Mouse (Mus musculus): ENCODE measurements around the gene Shisa3.

Shisa3 gene

DNA sequence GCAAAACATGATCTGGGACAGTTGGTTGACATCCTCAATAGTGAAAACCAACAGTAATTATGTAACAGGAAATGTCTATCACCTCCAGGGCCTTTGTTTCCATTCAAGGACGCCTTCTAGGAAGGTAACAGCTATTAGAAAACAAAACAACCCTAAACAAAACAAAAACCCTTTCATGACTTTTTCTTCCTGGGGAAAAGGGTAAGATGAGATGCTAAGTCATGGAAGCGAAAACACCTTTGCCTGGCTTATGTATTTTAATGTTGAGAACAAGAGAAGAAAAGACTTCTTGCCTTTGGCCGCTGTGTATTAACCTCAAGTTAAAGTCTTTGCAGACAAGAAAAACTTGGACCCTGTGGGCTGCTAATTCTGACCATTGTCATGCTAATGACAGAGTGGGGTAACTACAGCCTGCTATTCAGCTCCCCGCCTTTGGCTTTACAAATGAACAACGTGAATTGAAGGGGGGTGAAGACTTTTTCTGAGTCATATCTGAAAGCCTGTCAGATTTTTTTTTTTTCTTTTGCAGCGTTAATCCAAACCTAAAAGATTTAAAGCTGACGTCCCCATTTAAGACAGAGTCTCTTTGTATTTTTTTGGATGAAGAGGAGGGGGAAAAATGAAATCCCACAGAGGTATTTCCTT lies 25.6 kb downstream of the Shisa3 start:
- no peak for DNase-seq (ENCODE audit: low read depth, low spot score)

DNA sequence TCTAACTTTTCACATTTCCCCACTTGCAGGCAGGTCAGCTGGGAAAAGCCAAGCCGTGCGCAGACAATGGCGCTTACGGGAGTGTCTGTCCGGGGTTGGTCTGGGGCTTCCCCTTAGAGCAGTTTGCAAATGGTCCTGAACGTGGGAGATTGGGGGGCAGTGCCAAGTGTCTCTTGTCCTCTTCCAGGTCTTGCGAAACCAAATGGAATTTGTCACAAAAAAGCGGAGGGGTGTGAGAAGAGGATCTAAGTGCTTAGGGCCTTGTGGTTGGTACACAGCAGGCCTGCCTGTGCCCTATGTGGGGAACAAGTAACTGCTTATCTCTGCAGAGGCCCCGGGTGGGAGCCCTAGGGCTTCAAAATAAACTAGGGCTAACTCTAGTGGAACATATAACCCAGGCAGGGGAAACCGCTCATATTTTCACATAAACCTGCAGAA lies 26.2 kb downstream of the Shisa3 start:
- DNase-seq (ENCODE audit: low read depth, low spot score) = no peak

DNA sequence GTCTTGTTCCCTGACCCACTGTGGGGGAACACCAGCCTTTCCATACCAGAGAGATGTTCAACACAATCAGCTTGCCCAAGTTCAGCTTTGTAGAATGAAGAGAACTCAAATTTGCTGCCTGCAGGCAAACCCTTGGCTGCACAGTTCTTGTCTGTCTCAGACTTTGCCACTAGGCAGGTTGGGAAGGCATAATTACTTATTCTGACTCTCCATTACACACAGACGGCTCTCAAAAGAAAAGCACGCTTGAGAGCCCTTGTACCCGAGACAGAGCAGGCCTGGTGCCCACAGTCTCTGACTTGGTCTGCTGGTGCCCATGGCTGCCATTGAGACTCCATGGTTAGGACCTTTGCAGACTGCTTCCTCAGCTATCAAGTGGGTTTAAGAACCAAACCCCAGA lies 26.7 kb downstream of the Shisa3 start:
- no peak for DNase-seq (ENCODE audit: low read depth, low spot score)

DNA sequence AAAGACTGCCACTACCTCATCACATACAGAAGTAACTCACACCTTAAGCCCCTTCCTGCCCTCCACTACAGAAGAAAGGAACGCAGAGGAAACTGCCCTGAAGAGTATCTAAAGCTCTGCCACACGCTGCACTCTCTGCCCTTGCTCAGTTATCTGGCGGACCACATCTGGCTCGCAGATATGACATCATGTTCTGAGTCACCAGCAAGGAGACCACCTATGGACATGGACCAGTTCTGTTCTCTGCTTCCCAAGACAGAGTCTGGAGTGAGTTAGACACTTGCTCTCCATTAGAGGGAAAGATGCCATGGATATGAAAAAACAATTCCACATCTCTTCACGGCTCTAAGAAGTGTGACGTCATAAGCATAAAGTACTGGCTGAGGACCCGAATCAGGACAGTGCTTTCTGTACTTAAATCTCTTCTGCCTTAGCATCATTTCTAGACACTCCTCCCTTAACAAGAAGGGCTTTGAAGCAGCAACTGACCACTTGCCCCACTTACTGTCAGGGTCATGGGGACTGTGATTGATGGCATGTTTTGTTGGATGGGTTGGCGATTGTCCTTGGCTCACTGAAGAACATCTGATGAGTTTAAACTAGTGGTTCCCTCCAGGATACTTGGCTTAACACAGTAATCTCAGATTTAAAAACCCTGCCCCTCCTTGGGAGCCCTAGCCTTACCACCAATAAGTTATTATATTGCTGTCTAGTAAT lies 33.1 kb downstream of the Shisa3 start:
- no peak for DNase-seq (ENCODE audit: low read depth, low spot score)

DNA sequence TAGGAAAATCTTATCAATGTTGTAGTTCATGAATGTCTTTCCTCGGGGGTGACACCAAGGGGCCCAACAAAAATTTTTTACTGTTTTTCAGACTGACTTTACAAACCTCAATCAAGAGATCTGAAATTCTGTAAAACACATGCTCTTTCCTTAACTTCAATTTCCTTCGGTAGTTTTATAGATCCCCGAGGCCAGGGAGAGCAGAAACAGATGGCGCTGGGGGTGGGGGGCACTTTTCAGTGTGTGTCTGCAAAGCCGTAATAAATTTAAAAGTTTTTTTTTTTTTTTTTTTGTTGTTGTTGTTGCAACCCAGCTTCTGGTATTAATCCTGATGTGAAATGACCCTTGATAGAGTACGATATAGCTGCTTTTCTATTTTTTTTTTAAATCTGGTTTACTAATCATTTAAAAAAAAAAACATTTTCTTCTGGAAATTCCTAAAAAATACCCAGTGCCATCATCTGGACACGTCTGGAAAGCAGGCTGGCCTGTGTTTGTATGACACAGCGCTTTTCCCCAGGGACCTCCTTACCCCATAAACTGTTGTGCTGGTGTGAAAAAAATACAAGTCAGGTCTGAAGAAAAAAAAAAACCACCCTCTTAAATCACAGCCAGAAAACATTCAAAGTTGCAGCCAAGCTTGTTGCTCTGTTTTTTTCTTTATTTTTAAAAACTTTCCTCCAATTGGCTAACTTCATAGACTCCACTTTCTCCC lies 33.9 kb downstream of the Shisa3 start:
- DNase-seq (ENCODE audit: low read depth, low spot score) = no peak

DNA sequence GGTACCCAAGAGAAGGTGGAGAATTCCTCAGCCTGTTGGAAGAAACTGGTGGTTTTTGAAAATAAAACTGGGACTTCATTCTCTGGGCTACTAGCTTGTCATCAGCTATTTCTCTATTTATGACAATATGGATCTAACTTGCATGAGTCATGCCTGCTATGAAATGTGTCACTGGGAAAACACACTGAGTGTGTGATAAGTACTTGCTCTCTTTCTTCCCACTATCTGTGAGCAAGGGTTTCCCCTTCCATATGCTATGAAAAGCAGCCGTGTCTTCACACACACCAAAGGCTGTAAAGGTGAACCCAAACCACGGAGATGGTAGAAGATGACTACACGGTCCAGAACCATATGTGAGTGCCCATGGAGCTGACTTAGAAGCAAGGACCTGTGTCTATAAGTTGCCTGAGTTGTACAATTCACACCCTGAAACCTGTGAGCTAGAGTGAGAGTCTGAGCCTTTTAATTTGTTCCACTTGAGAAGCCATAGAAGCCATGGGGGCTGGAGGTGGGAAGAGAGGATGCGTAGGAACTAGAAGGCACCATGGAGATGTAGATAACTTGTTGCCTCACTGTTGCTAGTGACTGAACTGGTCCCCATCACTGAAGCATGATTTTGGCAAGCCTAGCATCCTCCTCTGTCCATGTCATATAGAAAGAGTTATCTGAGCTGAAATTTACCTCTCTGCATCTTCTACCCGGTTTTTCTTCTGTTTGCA lies 36.0 kb downstream of the Shisa3 start:
- no peak for DNase-seq (ENCODE audit: low read depth, low spot score)

DNA sequence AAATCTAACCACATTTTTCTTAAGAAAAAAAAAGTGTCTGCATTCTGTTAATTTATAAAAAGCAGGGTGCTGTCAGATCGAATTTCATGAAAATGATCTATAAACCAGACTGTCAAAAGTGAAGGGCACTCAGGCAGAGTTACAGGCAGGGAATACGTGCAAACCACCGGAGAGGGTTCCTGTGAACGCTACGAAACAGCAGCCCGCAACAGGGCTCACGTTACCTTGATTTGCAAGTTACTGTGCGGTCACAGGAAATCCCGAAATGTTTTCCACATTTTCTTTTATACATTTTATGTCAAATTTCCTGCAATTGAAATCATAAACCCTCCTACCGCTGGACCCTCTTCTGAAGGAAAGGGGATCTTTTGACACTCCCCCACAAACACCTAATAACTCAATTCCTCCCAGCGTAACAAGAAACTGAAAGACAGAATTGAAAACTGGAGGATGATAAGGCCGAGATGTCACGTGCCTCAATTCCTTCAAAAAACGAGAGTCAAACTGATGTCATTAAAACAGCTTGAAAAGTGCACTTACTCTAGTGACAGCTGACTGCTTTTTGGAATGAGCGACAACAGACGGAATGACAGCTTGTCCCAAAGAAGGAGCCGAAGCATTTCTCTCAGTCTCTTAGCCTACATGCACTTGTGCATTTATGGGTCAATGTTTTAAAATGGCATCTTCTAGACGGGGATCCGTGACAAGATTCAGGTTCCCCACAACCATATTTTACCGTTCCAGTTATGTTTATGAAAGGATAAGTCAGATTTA lies 39.3 kb downstream of the Shisa3 start:
- DNase-seq (ENCODE audit: low read depth, low spot score) = no peak

DNA sequence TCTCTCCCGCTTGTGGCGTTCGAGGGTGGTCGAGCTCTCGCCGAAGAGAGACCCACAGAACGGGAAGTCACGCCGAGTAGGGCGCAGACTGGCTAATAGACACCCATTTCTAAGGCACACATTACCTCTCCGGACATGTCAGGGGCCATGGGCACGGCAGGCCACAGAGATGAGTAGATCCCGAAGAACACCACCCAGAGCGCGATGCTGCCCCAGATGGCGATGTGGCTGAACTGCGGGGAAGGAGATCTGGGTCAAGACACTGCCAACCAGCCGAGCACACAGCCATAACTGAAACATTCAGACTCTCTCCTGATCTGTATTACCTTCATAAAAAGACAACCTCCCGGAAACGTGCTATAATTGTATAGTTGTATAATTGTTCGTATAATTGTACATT lies 39.9 kb downstream of the Shisa3 start:
- no peak for DNase-seq (ENCODE audit: low read depth, low spot score)

DNA sequence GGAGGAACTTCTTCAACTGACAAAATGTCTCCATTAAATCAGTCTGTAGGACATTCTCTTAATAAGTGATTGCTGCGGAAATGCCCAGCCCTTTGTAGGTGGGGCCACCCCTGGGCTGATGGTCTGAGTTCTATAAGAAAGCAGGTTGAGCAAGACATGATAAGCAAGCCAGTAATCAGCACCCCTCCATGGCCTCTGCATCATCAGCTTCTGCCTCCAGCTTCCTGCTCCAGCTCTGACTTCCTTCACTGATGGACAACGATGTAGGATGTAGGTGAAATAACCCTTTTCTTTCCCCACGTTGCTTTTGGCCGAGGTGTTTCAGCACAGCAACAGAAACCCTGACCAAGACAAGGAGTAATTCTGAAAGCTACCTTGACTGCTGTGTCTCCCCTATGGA lies 41.5 kb downstream of the Shisa3 start:
- no peak for DNase-seq (ENCODE audit: low read depth, low spot score)

DNA sequence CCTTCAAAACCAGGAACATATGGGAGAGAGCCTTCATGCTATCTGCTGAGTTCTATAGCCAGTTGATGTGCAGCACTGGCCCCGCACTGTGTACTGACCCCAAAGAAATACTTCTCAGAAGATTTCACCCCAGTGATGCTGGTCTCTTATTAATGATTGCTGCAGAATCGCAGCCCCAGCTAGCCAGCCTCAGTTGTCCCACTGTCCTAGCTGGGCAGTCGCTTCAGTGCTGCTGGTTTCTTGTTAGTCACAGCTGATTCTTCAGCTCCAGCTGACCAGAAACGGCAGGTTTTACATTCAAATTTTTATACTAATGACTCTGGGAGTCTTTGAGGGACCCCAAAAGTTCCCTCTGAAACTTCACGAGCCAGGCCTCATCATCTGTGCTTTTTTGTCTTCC lies 42.3 kb downstream of the Shisa3 start:
- DNase-seq (ENCODE audit: low read depth, low spot score) = no peak

DNA sequence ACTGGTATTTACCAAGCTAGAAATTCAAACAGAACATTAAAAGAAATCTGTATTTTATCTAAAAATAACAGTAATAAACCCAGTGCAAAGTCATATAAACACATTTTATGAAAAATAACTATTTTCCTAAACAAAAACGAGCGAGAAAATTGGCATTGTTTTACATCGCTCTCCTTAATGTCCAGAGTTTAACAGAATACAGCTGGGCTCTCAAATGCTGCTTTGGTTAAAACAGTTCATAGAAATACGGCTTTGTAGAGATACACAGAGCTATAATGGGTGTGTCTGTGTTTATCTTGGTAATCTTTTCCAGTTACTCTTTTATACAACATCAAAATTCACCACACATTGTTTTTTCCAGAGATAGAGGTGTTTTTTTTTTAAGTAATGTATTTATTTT lies 44.8 kb downstream of the Shisa3 start:
- no peak for DNase-seq (ENCODE audit: low read depth, low spot score)

DNA sequence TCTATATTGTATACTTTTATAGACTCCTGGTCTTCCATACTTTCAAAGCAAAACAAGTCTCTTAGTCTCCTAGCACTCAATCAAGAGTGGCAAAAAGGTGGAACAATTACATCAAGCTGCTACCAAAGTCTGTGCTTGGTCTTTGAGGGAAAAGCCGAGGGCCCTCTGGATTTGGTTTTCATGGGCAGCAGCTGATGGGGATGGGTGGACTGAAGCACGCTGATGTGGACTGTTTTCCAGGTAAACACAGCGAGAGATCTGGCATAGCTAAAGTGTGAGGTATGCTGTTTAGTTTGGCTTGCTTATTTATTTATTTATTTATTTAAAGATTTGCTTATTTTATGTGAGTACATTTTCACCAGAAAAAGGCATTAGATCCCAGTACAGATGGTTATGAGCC lies 45.9 kb downstream of the Shisa3 start:
- no peak for DNase-seq (ENCODE audit: low read depth, low spot score)

DNA sequence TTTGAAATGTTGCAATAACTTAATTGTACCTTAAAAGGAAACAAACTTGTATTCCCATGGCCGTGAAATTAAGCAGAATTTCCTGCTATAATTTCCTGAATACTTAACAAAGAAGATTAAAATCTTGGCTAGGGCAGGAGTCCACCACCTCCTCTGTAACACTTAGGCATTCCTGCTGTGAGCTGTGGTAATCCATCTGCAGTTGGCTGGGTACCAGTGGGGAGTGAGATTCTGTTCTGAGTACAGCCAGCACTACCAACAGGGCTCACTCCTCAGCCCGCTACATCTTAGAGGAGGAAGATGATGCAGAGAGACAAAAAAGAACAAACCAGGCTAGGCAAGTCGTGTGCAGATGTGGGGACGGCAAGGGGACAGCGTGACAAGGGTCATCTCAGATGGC lies 46.9 kb downstream of the Shisa3 start:
- no peak for DNase-seq (ENCODE audit: low read depth, low spot score)

DNA sequence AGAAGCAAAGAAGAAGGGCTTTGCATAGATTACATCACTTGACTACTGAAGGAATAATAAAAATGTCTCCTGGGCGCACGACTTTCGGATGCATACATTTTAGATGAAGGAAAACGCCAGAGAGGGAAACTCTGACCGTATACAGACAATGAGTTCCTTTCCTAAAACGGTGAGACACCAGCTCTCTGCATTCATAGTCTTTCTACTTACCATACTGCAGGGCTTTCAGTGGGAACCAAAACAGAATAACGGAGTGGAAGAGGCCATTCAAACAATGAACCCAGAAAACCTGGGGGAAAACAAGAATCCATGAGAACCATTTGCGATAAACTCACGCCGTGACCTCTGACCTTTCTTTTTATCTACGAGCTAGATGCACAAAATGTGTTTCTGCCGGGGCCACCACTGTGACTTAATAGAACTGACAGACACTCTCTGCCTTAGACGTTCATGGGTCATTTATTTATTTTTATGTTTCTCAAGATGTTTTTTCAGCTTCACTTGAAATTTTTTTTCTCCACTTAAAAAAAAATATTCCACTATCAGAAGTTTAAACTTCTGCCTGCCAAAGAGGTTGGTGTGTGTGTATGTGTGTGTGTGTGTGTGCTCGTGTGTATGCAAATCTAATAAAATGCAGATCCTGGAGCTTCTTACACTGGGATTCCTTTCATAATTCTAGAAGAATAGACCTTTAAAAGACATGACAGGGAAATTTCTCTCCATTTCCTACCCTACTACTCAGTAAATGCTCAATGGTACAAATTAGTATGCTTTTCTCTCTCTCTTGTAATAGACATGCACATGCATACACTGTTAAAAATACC lies 48.2 kb downstream of the Shisa3 start:
- no peak for DNase-seq (ENCODE audit: low read depth, low spot score)

DNA sequence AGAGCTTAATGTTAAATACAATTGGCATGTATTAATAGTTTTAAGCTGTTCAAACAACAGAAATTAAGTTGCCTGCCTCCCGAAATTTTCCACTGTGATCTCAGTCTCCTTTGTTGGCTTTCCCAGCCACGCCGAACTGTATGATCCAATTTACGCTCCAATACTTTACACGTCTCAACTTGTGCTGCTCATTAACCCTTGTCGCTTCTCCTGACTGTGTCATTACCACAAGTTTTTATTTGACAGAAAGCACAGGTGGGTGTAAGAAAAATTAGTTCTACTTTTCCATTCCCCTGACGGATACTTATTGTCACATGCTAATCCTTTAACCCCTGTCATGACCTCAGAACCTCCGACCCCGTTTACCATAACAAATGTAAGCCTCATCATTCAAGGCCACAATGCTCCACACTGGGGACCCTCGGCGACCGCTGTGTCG lies 49.2 kb downstream of the Shisa3 start:
- DNase-seq (ENCODE audit: low read depth, low spot score) = no peak

DNA sequence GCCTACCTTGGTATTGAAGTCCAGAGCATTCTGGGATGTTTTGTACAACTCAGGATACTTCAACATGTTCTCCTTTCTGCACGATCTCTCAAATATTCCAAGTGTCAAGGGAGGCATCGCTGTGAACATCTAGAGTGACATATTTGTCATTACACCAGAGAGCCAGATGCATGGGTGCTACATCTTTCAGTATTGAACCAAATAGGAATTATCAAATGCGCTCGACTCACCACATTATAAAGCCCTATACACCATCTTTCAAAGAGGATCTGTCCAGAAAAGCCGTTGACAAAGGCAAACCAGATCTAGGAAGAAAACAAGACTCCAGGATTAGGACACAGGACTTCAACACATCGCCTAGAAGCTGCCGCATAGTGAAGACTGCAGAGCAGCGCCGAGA lies 52.2 kb downstream of the Shisa3 start:
- DNase-seq (ENCODE audit: low read depth, low spot score) = no peak

DNA sequence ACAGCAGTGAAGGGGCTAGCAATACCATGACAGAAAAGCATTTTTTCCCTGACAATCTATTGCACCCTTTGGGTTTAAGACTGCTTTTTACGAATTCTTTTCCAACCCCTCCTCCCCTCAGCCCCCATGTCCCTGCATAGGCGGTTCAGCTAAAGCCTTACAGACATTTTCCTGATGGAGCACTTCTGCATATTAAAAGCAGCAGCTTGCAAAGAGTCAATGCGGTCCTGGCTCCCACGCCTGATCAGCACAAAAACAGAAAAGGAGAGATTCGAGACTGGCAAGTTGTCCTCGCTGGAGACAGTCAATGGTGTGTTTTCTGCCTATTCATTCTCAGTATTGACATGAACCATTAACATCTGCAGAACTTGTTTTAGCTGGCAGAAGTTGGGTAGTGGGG lies 55.0 kb downstream of the Shisa3 start:
- no peak for DNase-seq (ENCODE audit: low read depth, low spot score)

DNA sequence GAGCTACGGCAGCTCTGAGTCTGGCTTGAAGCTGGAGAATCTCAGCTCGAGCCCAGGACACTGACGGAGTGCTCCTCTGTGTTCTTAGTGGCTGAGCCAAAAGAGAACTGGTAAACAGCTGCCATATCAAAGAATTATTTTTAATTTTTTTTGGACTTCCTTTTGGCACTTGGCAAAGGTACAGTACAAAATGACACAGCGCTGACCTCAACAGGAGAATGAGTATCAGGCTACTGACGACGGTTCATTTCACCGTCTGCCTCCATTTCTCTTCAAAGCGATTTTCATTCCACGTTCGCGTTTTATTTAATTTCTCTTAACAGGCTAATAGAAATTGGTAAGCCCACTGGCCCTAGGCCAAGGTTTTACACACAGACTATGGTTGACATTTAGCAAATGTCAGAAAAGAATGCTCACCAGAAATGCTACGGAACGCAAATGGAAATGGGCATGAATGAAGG lies 61.8 kb downstream of the Shisa3 start:
- DNase-seq (ENCODE audit: low read depth, low spot score) = no peak

DNA sequence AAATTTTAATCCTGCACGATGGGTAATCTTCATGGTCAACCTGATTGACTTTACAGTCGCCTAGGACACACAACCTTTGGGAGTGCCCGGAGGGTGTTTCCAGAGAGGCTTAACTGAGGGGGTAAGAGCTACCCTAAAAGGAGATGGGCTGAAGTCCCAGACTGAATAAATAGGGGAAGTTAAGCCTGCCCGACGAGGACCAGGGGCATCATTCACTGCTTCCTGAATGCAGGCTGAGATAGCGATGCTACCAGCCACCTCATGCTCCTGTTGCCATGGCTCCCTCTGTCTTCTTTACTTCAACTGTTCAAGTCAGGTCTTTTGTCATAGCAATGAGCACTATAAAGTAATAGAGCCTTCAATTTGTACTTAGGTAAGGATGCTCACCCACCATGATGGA lies 62.5 kb downstream of the Shisa3 start:
- DNase-seq (ENCODE audit: low read depth, low spot score) = no peak

DNA sequence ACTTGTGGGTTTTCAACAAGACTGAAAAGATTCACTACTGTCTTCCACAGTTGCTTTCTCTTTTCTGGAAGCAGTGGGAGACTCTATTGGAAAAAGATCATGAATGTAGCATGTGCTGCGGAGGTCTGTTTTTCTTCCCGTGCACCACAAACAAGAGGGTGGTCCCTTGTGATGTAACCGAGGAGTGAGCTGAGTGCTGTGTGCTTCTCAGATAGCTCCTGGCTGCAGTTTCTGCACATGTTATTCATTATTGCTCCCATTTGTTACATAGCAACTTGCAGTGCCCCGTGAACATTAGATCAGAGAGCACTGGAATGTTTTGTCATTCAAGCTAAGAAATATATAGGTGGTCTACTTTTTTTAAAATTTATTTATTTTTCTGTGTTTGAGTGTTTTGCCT lies 65.3 kb downstream of the Shisa3 start:
- no peak for DNase-seq (ENCODE audit: low read depth, low spot score)

Data from brain, embryonic 18.5 days (tissue).